Mouse (Mus musculus) limb, embryonic 14.5 days (tissue): ENCODE measurements at regions not wholly inside any gene's neighbourhood (a gene's known extent, or its start where the extent isn't known, plus 50 kb on each side); places are given as distances from the start of the nearest gene placed in this dataset.

Experiments
- ATAC-seq: fragments of 200-750 bp; cut with Nextera tagmentation; 2 replicates; pipeline ENCODE4 v1.8.0; 2017; ENCODE audit warnings: low read depth, moderate number of reproducible peaks, moderate TSS enrichment; ENCODE audit not compliant: low FRiP score
- DNase-seq: peaks from one replicate; pipeline ENCODE4 v3.0.0-alpha.2; 2015; ENCODE audit warnings: low spot score
- H3K27ac ChIP-seq: fragments of 300-500 bp; sonication (generic); replicated peaks from 2 replicates; pipeline ENCODE4 v1.5.1; 2014; ENCODE audit warnings: low read depth, mild to moderate bottlenecking, low read length, moderate library complexity, mixed read lengths
- H3K27me3 ChIP-seq: fragments of 300-500 bp; sonication (generic); 2 replicates; pipeline ENCODE4 v1.6.1; 2014; ENCODE audit warnings: low read length, mixed read lengths; ENCODE audit not compliant: control insufficient read depth, insufficient read depth
- H3K36me3 ChIP-seq: fragments of 300-500 bp; sonication (generic); 2 replicates; pipeline ENCODE4 v1.6.1; 2014; ENCODE audit warnings: mild to moderate bottlenecking, low read length, moderate library complexity, mixed read lengths; ENCODE audit not compliant: control insufficient read depth, insufficient read depth
- H3K4me1 ChIP-seq: fragments of 300-500 bp; sonication (generic); 2 replicates; pipeline ENCODE4 v1.6.1; 2014; ENCODE audit warnings: antibody characterized with exemption, low read length, mixed read lengths; ENCODE audit not compliant: control insufficient read depth, insufficient read depth
- H3K4me2 ChIP-seq: fragments of 300-500 bp; sonication (generic); replicated peaks from 2 replicates; pipeline ENCODE4 v1.6.1; 2014; ENCODE audit warnings: low read depth, mild to moderate bottlenecking, low read length, moderate library complexity; ENCODE audit not compliant: severe bottlenecking
- H3K4me3 ChIP-seq: fragments of 300-500 bp; sonication (generic); replicated peaks from 2 replicates; pipeline ENCODE4 v1.5.1; 2014; ENCODE audit warnings: low read length
- H3K9ac ChIP-seq: fragments of 300-500 bp; sonication (generic); 2 replicates; pipeline ENCODE4 v1.6.1; 2014; ENCODE audit warnings: mild to moderate bottlenecking, low read depth, low read length, moderate library complexity; ENCODE audit not compliant: severe bottlenecking
- H3K9me3 ChIP-seq: fragments of 300-500 bp; sonication (generic); 2 replicates; pipeline ENCODE4 v1.6.1; 2016; ENCODE audit warnings: low read length; ENCODE audit not compliant: control insufficient read depth
- POLR2A ChIP-seq: fragments of 200-500 bp; IDR thresholded peaks from 2 replicates; pipeline ENCODE4 v1.8.0; 2012; ENCODE audit warnings: inconsistent platforms, mild to moderate bottlenecking, moderate library complexity, borderline replicate concordance; ENCODE audit not compliant: insufficient read depth, insufficient read length; ENCODE audit errors: extremely low read depth
- WGBS: fragments of 180-500 bp; shearing (Covaris S2); extraction: QIAGEN DNeasy Blood & Tissue Kit; methylation state at CpG from one replicate; pipeline ENCODE4 v1.1.7; 2014; 5-methylcytosine and 5-hydroxymethylcytosine counted together

DNA sequence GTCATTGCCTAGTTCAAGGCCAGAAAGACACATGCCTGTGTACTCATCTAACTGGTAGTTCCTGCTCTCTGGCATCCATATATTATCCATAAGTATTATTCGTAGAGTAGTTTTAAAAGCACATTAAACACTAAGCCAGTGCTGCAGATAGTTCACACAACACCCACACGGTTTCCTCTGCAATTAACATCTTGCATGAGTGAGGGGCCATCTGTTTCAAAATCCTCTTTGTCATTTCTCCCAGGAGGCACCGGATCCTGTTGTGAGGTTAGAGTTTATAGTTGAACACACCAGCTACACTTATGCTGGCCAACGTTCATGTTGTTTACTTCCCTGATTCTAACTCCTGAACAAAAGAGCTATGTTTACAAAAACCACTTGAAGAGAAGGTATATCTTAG, 90.7 kb upstream of the Cmc1 start:
- H3K4me3 ChIP-seq, result no peak overlapping the region

GRCm38 (mm10) chr9:118246820-118247628, 97.0 kb upstream of the Cmc1 start:
- ATAC-seq (no peak), DNase-seq (no peak)
- H3K4me3 ChIP-seq, result no peak overlapping the region
- H3K27ac ChIP-seq, result no peak overlapping the region
- no peak for TF ChIP-seq POLR2A
- no peaks in the 10 kb centered on the region for H3K27me3 ChIP-seq
- H3K9me3 ChIP-seq, result no peaks in the 10 kb centered on the region
- H3K9ac ChIP-seq, result no peak overlapping the region
- 38% methylated on average over 15 of the region's 15 CpGs for WGBS
- no peaks in the 10 kb centered on the region; the same call in 1 of the 2 replicates for H3K4me1 ChIP-seq
- no peak overlapping the region for H3K4me2 ChIP-seq
- no peaks in the 10 kb centered on the region for H3K36me3 ChIP-seq

More for the DNA sequence above, 90.7 kb upstream of the Cmc1 start:
- Histone ChIP-seq H3K27me3 (no peaks in the 10 kb centered on the region), H3K4me2 (no peak overlapping the region), H3K27ac (no peak overlapping the region), H3K9me3 (no peaks in the 10 kb centered on the region), H3K36me3 (no peaks in the 10 kb centered on the region), H3K4me1 (no peaks in the 10 kb centered on the region), H3K9ac (no peak overlapping the region)
- ATAC-seq, result no peak
- no peak for DNase-seq
- no peak for TF ChIP-seq POLR2A
- WGBS, result 48% methylated on average over 4 of the region's 4 CpGs

DNA sequence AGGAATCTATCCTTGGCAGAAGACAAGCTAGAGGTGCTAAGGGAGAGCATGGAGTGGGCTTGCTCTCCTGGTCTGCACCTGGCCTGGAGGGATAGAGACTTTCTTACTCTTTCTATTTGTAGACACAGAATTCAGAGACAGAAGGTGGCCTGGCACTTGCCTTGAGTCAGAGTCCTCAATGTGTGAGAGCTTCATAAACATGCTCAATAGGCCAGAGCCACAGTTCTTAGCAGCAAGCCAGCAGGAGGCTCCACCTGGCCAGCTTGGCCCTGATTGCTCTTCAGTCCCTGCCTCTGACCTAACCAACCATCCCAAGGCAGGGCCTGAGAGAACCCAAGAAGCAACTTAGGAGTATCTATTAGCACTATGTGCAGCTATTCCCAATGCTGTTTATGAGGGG, 103.9 kb upstream of the Cmc1 start:
- ATAC-seq, result no peak
- H3K4me1 ChIP-seq, result no peaks in the 10 kb centered on the region
- H3K4me3 ChIP-seq, result no peak overlapping the region
- no peaks in the 10 kb centered on the region for H3K36me3 ChIP-seq
- TF ChIP-seq POLR2A, result no peak
- no peaks in the 10 kb centered on the region for H3K9me3 ChIP-seq
- H3K27me3 ChIP-seq, result no peaks in the 10 kb centered on the region
- no peak for DNase-seq
- no peak overlapping the region for H3K4me2 ChIP-seq
- no peak overlapping the region for H3K27ac ChIP-seq
- no peak overlapping the region for H3K9ac ChIP-seq

DNA sequence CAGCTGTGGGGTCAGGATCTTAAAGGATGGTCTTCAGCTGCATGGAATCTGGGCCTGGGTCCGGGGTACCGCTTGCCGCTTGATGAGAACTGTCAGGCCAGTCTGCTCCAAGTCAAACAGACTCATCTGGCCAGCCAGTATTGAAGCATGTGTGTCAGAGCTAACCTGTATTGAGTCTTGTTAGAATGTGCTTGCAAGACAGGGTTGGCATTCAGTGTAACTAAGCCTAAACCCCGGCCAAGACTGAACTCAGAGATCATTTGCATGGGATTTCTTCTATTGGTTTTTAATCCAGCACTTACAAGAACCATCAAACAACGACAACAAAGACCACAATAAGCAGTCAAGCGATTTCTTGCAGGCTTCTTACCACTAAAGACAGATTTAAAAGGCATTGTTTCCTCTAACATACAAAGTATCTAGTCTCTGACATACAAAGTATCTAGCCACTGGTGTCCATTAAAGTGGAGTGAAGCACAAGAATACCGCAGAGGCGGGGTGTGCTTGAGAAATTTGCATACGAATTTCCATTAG, 105.3 kb upstream of the Cmc1 start:
- TF ChIP-seq POLR2A, result no peak
- 55% methylated on average over 9 of the region's 9 CpGs for WGBS

DNA sequence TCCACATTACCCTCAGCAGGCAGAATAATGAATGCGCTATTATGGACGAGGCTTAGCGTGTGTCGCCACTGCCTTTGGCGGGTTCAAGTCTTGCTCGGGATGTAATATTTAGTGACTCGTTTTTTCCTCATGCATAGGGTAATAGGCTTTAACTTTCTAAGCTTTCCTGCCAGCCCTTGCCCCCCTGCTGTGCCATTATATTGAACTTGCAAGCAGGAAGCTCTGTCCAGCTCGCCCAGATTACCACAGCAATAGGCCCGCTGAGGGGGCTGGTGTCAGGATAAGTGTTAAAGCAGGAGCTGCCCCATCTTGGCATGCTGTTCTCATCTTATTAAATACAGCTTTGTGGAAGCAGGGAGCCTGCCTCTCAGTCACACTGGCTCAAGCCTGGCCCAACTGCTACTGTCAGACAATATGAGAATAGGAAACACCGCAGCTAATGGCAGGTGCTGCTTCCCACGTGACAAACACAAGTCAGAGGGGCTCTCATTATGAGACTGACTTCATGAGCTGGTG, 105.8 kb upstream of the Cmc1 start:
- Histone ChIP-seq H3K27ac (no peak overlapping the region), H3K27me3 (no peaks in the 10 kb centered on the region), H3K4me2 (no peak overlapping the region), H3K4me3 (no peak overlapping the region), H3K4me1 (no peaks in the 10 kb centered on the region), H3K36me3 (no peaks in the 10 kb centered on the region), H3K9ac (no peak overlapping the region), H3K9me3 (no peaks in the 10 kb centered on the region)
- no peak for TF ChIP-seq POLR2A
- ATAC-seq, result no peak
- peak; percentile 4 for DNase-seq
- 18% methylated on average over 11 of the region's 11 CpGs for WGBS

More for the DNA sequence above, 105.3 kb upstream of the Cmc1 start:
- no peak overlapping the region for H3K4me3 ChIP-seq
- no peaks in the 10 kb centered on the region for H3K4me1 ChIP-seq
- DNase-seq (no peak), ATAC-seq (no peak)
- H3K9ac ChIP-seq, result no peak overlapping the region
- H3K36me3 ChIP-seq, result no peaks in the 10 kb centered on the region
- H3K27me3 ChIP-seq, result no peaks in the 10 kb centered on the region
- no peaks in the 10 kb centered on the region for H3K9me3 ChIP-seq
- H3K27ac ChIP-seq, result no peak overlapping the region
- H3K4me2 ChIP-seq, result no peak overlapping the region
